Mouse (Mus musculus) macrophage (primary cell): ENCODE measurements around the gene Akr7a5. TPM values are rescaled to one million over a fixed set of nuclear protein-coding genes. Genes with fewer than 3 reads are reported as not detected.
A peak's percentile ranks its signal among the peaks of the same experiment; 100 is the strongest.

Experiments used
- H3K27ac ChIP-seq: fragments of 350-480 bp; formaldehyde crosslinking; 2 replicates; pipeline ENCODE4 v1.9.0; 2021
- H3K36me3 ChIP-seq: fragments of 350-480 bp; formaldehyde crosslinking; 2 replicates; pipeline ENCODE4 v1.9.0; 2021; ENCODE audit errors: inconsistent target
- H3K4me3 ChIP-seq: fragments of 350-480 bp; formaldehyde crosslinking; 2 replicates; pipeline ENCODE4 v1.9.0; 2021; ENCODE audit errors: inconsistent target
- H3K79me2 ChIP-seq: fragments of 350-480 bp; formaldehyde crosslinking; 2 replicates; pipeline ENCODE4 v1.9.0; 2021; ENCODE audit errors: inconsistent target
- WGBS: methylation state at CpG from one replicate; pipeline ENCODE4 v1.1.7; 2026; ENCODE audit warnings: inconsistent platforms; ENCODE audit not compliant: missing documents; 5-methylcytosine and 5-hydroxymethylcytosine counted together
- polyA plus RNA-seq: library from polyadenylated mRNA; stranded (reverse); fragments of 250-400 nt; gene quantifications from 3 replicates; pipeline ENCODE4 v1.2.4, GENCODE M21; 2018; ENCODE audit warnings: inconsistent platforms

The Akr7a5 gene
- polyA plus RNA-seq, 1 experiment from 2014 or later: 17.1 TPM

DNA sequence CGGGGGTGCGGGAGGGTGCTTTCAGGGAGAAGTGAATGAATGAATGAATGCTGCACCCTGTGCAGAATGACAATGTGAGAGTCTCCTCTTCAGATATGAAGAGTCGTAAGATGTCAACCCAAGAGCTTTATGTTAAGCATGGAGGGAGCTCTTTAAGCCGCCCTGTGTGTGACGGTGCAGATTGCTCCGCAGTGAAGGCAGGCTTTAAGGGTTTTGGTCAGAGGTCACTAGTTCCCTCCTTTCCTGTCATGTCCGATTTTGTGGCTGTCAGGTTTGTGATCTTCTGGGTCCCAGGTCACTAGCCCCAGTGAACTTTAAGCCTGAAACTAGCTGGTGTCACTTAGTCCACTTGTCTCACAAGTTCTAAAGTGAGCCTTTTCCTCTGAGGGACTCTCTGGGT, 42.3 kb downstream of the Akr7a5 start:
- peaks cover 27% of the 10 kb centered on the region for H3K36me3 ChIP-seq
- H3K27ac ChIP-seq: peak overlapping the region; percentile 85
- WGBS: 0% methylated on average over 7 of the region's 7 CpGs
- peak overlapping the region; percentile 96 for H3K4me3 ChIP-seq
- peaks cover 42% of the 10 kb centered on the region for H3K79me2 ChIP-seq

DNA sequence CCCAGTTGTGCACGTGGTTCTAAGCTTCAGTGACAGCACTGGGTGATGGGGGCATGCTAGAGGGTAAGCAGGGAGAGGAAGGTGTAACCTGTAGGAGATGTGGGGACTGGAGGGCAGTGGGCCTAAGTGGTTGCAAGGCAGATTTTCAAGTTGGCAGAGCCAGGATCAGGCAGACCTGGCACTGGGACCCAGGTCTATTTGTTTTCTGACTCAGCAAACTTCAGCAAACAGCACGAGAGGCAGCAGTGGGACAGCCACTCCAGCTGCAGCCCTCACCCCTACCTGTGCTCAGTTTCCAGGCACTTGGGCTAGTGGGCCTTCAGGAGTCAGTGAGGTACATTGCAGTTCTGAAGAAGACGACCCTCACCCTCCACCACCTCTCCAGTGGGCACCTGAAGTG, 46.7 kb downstream of the Akr7a5 start:
- WGBS: 97% methylated on average over 3 of the region's 3 CpGs

DNA sequence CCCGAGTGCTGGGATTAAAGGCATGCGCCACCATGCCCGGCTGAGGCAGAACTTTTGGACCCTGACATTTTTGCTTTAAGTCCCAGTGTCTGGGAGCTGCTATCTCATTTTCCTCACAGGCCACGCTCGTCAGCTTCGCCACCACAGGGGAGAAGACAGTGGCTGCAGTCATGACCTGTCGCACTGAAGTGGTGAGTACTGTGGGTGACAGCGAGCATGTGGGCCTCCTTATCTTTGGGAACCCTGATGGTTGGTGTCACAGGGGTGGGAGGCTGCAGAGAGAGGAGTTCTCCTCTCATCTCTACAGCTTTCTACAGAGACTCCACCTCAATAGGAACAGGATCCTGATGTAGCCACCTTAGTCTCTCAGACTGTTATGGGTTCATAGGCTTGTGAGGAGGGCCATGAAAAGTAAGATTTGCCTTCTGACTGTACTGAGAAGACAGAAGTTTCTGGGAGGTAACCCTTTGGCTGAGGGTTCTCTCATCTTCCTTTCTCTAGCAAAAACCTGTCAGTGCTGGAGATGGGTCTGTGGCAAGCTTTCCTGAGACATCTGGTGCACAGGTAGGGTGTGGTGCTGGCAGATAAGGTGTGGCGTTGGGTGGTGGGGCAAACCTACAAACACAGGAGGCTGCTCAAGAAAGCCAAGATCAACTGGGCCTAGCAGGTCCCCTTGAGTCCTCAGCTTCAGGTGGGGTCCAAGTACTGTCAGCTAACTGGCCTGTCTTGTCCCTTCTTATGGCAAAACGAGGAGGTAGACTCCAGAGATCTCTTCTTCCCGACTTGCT, 50.4 kb downstream of the Akr7a5 start:
- no peak overlapping the region for H3K4me3 ChIP-seq
- H3K79me2 ChIP-seq: no peaks in the 10 kb centered on the region
- 90% methylated on average over 9 of the region's 11 CpGs for WGBS
- H3K36me3 ChIP-seq: peaks cover 82% of the 10 kb centered on the region
- no peak overlapping the region for H3K27ac ChIP-seq

More for the DNA sequence above, 46.7 kb downstream of the Akr7a5 start:
- Histone ChIP-seq H3K79me2 (peaks cover 18% of the 10 kb centered on the region), H3K4me3 (no peak overlapping the region), H3K27ac (no peak overlapping the region), H3K36me3 (peaks cover 49% of the 10 kb centered on the region)

DNA sequence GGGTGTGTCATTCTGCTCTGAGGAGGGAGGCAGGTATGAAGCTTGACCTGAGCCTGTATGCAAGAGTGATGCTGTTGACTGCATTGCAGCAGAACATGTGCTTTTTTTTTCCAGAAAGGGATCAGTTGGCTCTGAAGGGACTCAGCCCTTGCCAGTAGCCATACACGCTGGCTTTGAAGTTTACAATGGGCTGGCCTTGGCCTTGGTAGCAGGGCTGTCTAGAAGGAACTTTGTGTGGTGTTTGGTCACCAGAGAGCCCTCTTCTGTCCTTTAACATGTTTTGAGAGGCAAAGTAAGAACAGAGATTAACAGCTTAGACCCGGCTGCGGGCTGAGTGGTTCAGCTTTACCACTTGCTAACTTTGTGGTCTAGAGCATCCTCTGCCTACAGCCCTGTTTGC, 56.8 kb downstream of the Akr7a5 start:
- WGBS: 97% methylated on average over 3 of the region's 3 CpGs
- Histone ChIP-seq H3K79me2 (no peaks in the 10 kb centered on the region), H3K27ac (no peak overlapping the region), H3K36me3 (peaks cover 84% of the 10 kb centered on the region), H3K4me3 (no peak overlapping the region)

Other genes with a start within 250 kb of the Akr7a5 start
- not detected in 3 replicates for gene Htr6, start 235.2 kb upstream of the Akr7a5 start, polyA plus RNA-seq
- gene Nbl1, start 217.8 kb upstream of the Akr7a5 start, polyA plus RNA-seq: 0.13 to 0.47 TPM in 2 of 3 replicates, not detected in the other
- gene Minos1, start 179.6 kb upstream of the Akr7a5 start, polyA plus RNA-seq: 137 to 180 TPM (median 157 TPM) in 3 replicates
- gene Capzb, start 117.8 kb upstream of the Akr7a5 start, polyA plus RNA-seq: 485 to 769 TPM (median 513 TPM) in 3 replicates
- 45.9 to 58.5 TPM (median 53.8 TPM) in 3 replicates for gene Pqlc2, start within 50 bp of the Akr7a5 start, polyA plus RNA-seq
- 20.9 to 65.1 TPM (median 23.6 TPM) in 3 replicates for gene Mrto4, start 41.8 kb downstream of the Akr7a5 start, polyA plus RNA-seq
- 15.7 to 25.8 TPM (median 19.1 TPM) in 3 replicates for gene Emc1, start 41.8 kb downstream of the Akr7a5 start, polyA plus RNA-seq
- 106 to 123 TPM (median 108 TPM) in 3 replicates for gene Ubr4, start 41.9 kb downstream of the Akr7a5 start, polyA plus RNA-seq
- gene Iffo2, start 219.8 kb downstream of the Akr7a5 start, polyA plus RNA-seq: 7.6 to 14.8 TPM (median 8.4 TPM) in 3 replicates